Mouse (Mus musculus) CH12.LX (cell line): ENCODE data around the gene Gnptab. TPM values are rescaled to one million over a fixed set of nuclear protein-coding genes. Genes with fewer than 3 reads are reported as not detected.

ENCODE experiments used
- DNase-seq: peaks from one replicate; pipeline ENCODE4 v3.0.0-alpha.2; 2013; ENCODE audit errors: extremely low read depth
- H3K27ac ChIP-seq: 2 replicates; pipeline ENCODE4 v1.5.1; 2012; ENCODE audit warnings: low read depth, mild to moderate bottlenecking, control low read depth, moderate library complexity; ENCODE audit not compliant: insufficient read depth
- H3K27me3 ChIP-seq: replicated peaks from 2 replicates; pipeline ENCODE3; 2012; ENCODE audit warnings: inconsistent platforms
- H3K36me3 ChIP-seq, 2 experiments: replicated peaks in 1 of 2; 2 replicates each; pipeline versions ENCODE3 to v1.6.1; 2012; ENCODE audit warnings: inconsistent platforms in 1 of 2, low read length in 1 of 2, mild to moderate bottlenecking in 1 of 2, mixed read lengths in 1 of 2, moderate library complexity in 1 of 2; ENCODE audit not compliant: control insufficient read depth in 1 of 2, insufficient read depth in 1 of 2
- H3K4me1 ChIP-seq, 2 experiments: 2 replicates each; pipeline ENCODE4 v1.6.1; 2012; ENCODE audit warnings: inconsistent platforms in 1 of 2, moderate library complexity in 1 of 2; ENCODE audit not compliant: insufficient read depth in 2 of 2, control insufficient read depth in 1 of 2
- H3K4me2 ChIP-seq: 2 replicates; pipeline ENCODE4 v1.6.1; 2012; ENCODE audit warnings: low read depth, mild to moderate bottlenecking, control low read depth; ENCODE audit not compliant: poor library complexity, insufficient read depth, severe bottlenecking
- H3K4me3 ChIP-seq, 3 experiments: fragments of 150-350 bp in 1 of 3; sonication (generic) in 1 of 3; replicated peaks in 1 of 3; 2 replicates each; pipeline versions ENCODE3 to v1.5.1; 2011 to 2012; ENCODE audit warnings: low read depth in 2 of 3, low read length in 2 of 3, mild to moderate bottlenecking in 2 of 3, moderate library complexity in 2 of 3, control low read depth in 1 of 3, improper control_type of control experiment in 1 of 3, inconsistent platforms in 1 of 3, mixed read lengths in 1 of 3; ENCODE audit not compliant: poor library complexity in 1 of 3
- H3K79me2 ChIP-seq: replicated peaks from 2 replicates; pipeline ENCODE4 v1.6.1; 2012; ENCODE audit warnings: mild to moderate bottlenecking, moderate library complexity; ENCODE audit not compliant: control insufficient read depth, poor library complexity, insufficient read depth, severe bottlenecking; ENCODE audit errors: extremely low read depth
- H3K9ac ChIP-seq: 2 replicates; pipeline ENCODE4 v1.6.1; 2012; ENCODE audit warnings: low read depth, mild to moderate bottlenecking, control low read depth, moderate library complexity; ENCODE audit not compliant: insufficient read depth
- H3K9me3 ChIP-seq: replicated peaks from 2 replicates; pipeline ENCODE3; 2012; ENCODE audit warnings: low read length, inconsistent platforms, mixed read lengths
- CHD1 ChIP-seq: IDR thresholded peaks from 2 replicates; pipeline ENCODE4 v1.6.1; 2012; ENCODE audit warnings: low read depth, low read length, improper control_type of control experiment, inconsistent platforms
- CTCF ChIP-seq, 2 experiments: IDR thresholded peaks in 1 of 2; conservative IDR thresholded peaks in 1 of 2; 2 replicates each; pipeline ENCODE4 v1.5.1; 2011 to 2012; ENCODE audit warnings: low read depth in 2 of 2, low read length in 2 of 2, improper control_type of control experiment in 1 of 2, inconsistent platforms in 1 of 2, mild to moderate bottlenecking in 1 of 2, moderate library complexity in 1 of 2
- ELF1 ChIP-seq: IDR thresholded peaks from 2 replicates; pipeline ENCODE4 v1.6.1; 2014; ENCODE audit warnings: low read depth, mild to moderate bottlenecking, inconsistent platforms, low read length, improper control_type of control experiment
- ETS1 ChIP-seq: conservative IDR thresholded peaks from 2 replicates; pipeline ENCODE4 v1.6.1; 2012; ENCODE audit warnings: low read depth, mild to moderate bottlenecking, inconsistent platforms, low read length, improper control_type of control experiment, moderate library complexity
- MAX ChIP-seq: IDR thresholded peaks from 2 replicates; pipeline ENCODE4 v1.6.1; 2011; ENCODE audit warnings: low read length, improper control_type of control experiment
- MAZ ChIP-seq: IDR thresholded peaks from 2 replicates; pipeline ENCODE4 v1.6.1; 2012; ENCODE audit warnings: low read depth, mild to moderate bottlenecking, inconsistent platforms, low read length, improper control_type of control experiment, moderate library complexity
- MEF2A ChIP-seq: IDR thresholded peaks from 2 replicates; pipeline ENCODE4 v1.6.1; 2014; ENCODE audit warnings: low read depth, mild to moderate bottlenecking, inconsistent platforms, low read length, improper control_type of control experiment, borderline replicate concordance
- MXI1 ChIP-seq: IDR thresholded peaks from 2 replicates; pipeline ENCODE4 v1.6.1; 2011; ENCODE audit warnings: mild to moderate bottlenecking, low read depth, low read length, improper control_type of control experiment
- MYC ChIP-seq: IDR thresholded peaks from 2 replicates; pipeline ENCODE4 v1.6.1; 2011; ENCODE audit warnings: low read depth, mild to moderate bottlenecking, improper control_type of control experiment, low read length
- NELFE ChIP-seq: IDR thresholded peaks from 2 replicates; pipeline ENCODE4 v1.6.1; 2011; ENCODE audit warnings: low read depth, low read length, improper control_type of control experiment
- NRF1 ChIP-seq: IDR thresholded peaks from 2 replicates; pipeline ENCODE4 v1.6.1; 2014; ENCODE audit warnings: low read depth, mild to moderate bottlenecking, inconsistent platforms, low read length, improper control_type of control experiment, moderate library complexity
- POLR2AphosphoS2 ChIP-seq: IDR thresholded peaks from 2 replicates; pipeline ENCODE4 v1.6.1; 2011; ENCODE audit warnings: low read depth, low read length, improper control_type of control experiment
- RAD21 ChIP-seq: IDR thresholded peaks from 2 replicates; pipeline ENCODE4 v1.6.1; 2011; ENCODE audit warnings: low read depth, mild to moderate bottlenecking, low read length, improper control_type of control experiment, moderate library complexity
- RCOR1 ChIP-seq: conservative IDR thresholded peaks from 2 replicates; pipeline ENCODE4 v1.6.1; 2012; ENCODE audit warnings: low read depth, mild to moderate bottlenecking, inconsistent platforms, low read length, improper control_type of control experiment
- TCF12 ChIP-seq: IDR thresholded peaks from 2 replicates; pipeline ENCODE4 v1.6.1; 2014; ENCODE audit warnings: low read depth, mild to moderate bottlenecking, inconsistent platforms, low read length, improper control_type of control experiment
- UBTF ChIP-seq: IDR thresholded peaks from 2 replicates; pipeline ENCODE4 v1.6.1; 2012; ENCODE audit warnings: low read depth, mild to moderate bottlenecking, inconsistent platforms, low read length, improper control_type of control experiment, moderate library complexity
- USF1 ChIP-seq: IDR thresholded peaks from 2 replicates; pipeline ENCODE4 v1.6.1; 2014; ENCODE audit warnings: low read depth, mild to moderate bottlenecking, inconsistent platforms, low read length, improper control_type of control experiment
- USF2 ChIP-seq: conservative IDR thresholded peaks from 2 replicates; pipeline ENCODE4 v1.6.1; 2011; ENCODE audit warnings: low read depth, low read length, improper control_type of control experiment
- ZC3H11A ChIP-seq: IDR thresholded peaks from 2 replicates; pipeline ENCODE4 v1.6.1; 2012; ENCODE audit warnings: low read depth, mild to moderate bottlenecking, inconsistent platforms, low read length, improper control_type of control experiment
- ZKSCAN1 ChIP-seq: IDR thresholded peaks from 2 replicates; pipeline ENCODE4 v1.6.1; 2012; ENCODE audit warnings: low read depth, inconsistent platforms, low read length, improper control_type of control experiment, borderline replicate concordance
- dilution Hi-C: fragments of 300-500 bp; cut with MboI; formaldehyde crosslinking; loops from 2 replicates; pipeline ENCODE4 v1.14.3; 2020; ENCODE audit warnings: low sequenced_read_pairs; ENCODE audit not compliant: extremely low pct_unique_long_range_greater_than_20kb, extremely low pct_ligation_motif_present
- in situ Hi-C: fragments of 300-500 bp; cut with MboI; formaldehyde crosslinking; loops from 3 replicates; pipeline ENCODE4 v1.14.3; 2019; ENCODE audit warnings: low sequenced_read_pairs, low pct_ligation_motif_present, low pct_unique_long_range_greater_than_20kb, mixed read lengths
- polyA plus RNA-seq: library from polyadenylated mRNA; unstranded; fragments of >175 nt; gene quantifications from 2 replicates; pipeline ENCODE4 v1.2.1, GENCODE M21; 2012; ENCODE audit warnings: low read depth; ENCODE audit not compliant: insufficient read length
- total RNA-seq, 2 experiments: library from RNA; depleted of rRNA; stranded (reverse); fragments of 300-350 nt in 1 of 2; fragments of >200 nt in 1 of 2; gene quantifications; 2 replicates each; pipeline ENCODE4 v1.2.3; 2012 to 2014

Gnptab gene
- total and polyA plus RNA-seq, 3 experiments: 13.2 to 38.2 (median 18.0) TPM

GRCm38 (mm10) chr10:88391495-88391894 lies 12.6 kb downstream of the Gnptab start:
- Histone ChIP-seq H3K27ac (no peak overlapping the region), H3K9me3 (no peaks in the 10 kb centered on the region)
- TF ChIP-seq USF2 (no peak), MAZ (no peak)
- TF ChIP-seq, all 38 proteins: peak for 0
- H3K4me2 ChIP-seq: 0 out of 2 replicates have a peak overlapping the region, but pooled peaks have one; percentile 34
- H3K36me3 ChIP-seq: peaks cover 0 to 33% of the 10 kb centered on the region in 2 experiments
- dilution Hi-C loops: no loop called here
- no peak overlapping the region for H3K9ac ChIP-seq
- H3K4me3 ChIP-seq: no peak overlapping the region
- H3K27me3 ChIP-seq: no peaks in the 10 kb centered on the region
- peaks cover 27 to 49% of the 10 kb centered on the region in 2 experiments for H3K4me1 ChIP-seq
- in situ Hi-C loops: no loop called here
- DNase-seq: no peak
- peaks cover 20% of the 10 kb centered on the region for H3K79me2 ChIP-seq

- peaks cover 27 to 49% of the 10 kb centered on the region in 2 experiments for H3K4me1 ChIP-seq
- H3K9me3 ChIP-seq: no peaks in the 10 kb centered on the region
- H3K79me2 ChIP-seq: peaks cover 19% of the 10 kb centered on the region
- no peak overlapping the region for H3K4me2 ChIP-seq
- H3K4me3 ChIP-seq: no peak overlapping the region
- DNase-seq: no peak
- H3K27me3 ChIP-seq: no peaks in the 10 kb centered on the region
- no peak overlapping the region for H3K27ac ChIP-seq
- dilution Hi-C loops: no loop called here
- H3K9ac ChIP-seq: no peak overlapping the region
- TF ChIP-seq NELFE (no peak), ZC3H11A (no peak), UBTF (no peak), ETS1 (no peak), POLR2AphosphoS2 (no peak), RCOR1 (no peak), MYC (no peak), MAX (no peak)
- in situ Hi-C loops: no loop called here
- H3K36me3 ChIP-seq: peaks cover 0 to 33% of the 10 kb centered on the region in 2 experiments
Observed at GRCm38 (mm10) chr10:88392181-88392847, 13.4 kb downstream of the Gnptab start.

- in situ Hi-C loops: no loop called here
- peaks cover 14% of the 10 kb centered on the region; the same call in 1 of the 2 replicates for H3K79me2 ChIP-seq
- H3K27me3 ChIP-seq: no peaks in the 10 kb centered on the region
- dilution Hi-C loops: no loop called here
- peaks cover 22 to 44% of the 10 kb centered on the region in 2 experiments for H3K4me1 ChIP-seq
- no peak overlapping the region for H3K9ac ChIP-seq
- H3K36me3 ChIP-seq: peaks cover 5 to 35% of the 10 kb centered on the region in 2 experiments
- H3K4me2 ChIP-seq: no peak overlapping the region
- no peak overlapping the region for H3K4me3 ChIP-seq
- no peak overlapping the region; the same call in 1 of the 2 replicates for H3K27ac ChIP-seq
- H3K9me3 ChIP-seq: peaks cover 5% of the 10 kb centered on the region
- no peak for DNase-seq
- TF ChIP-seq RAD21: no peak
- TF ChIP-seq USF1: no peak
- no peak for TF ChIP-seq ZKSCAN1
- no peak for TF ChIP-seq CHD1
- TF ChIP-seq MXI1: no peak
- no peak for TF ChIP-seq ELF1
- TF ChIP-seq MEF2A: no peak
- TF ChIP-seq TCF12: no peak
- no peak for TF ChIP-seq CTCF (conservative IDR thresholded peaks at IDR 0.05 in 1 of 2, IDR thresholded peaks at IDR 0.05 in 1 of 2; ENCODE audit: low read depth in 2 of 2, low read length in 2 of 2)
- TF ChIP-seq UBTF: no peak
- no peak for TF ChIP-seq NRF1
- TF ChIP-seq, all 38 proteins: peak for 0
Observed at GRCm38 (mm10) chr10:88398668-88399243, 19.8 kb downstream of the Gnptab start.
